Mouse (Mus musculus) mature B cell (primary cell): ENCODE data around the gene Tnrc18.
"Not testable (repeated sequence)": the region's sequence is repeated elsewhere in the genome, so short reads cannot be mapped to it uniquely, and the experiment has no call there.

Source experiments
- in situ Hi-C: fragments of 300-500 bp; cut with MboI; formaldehyde crosslinking; loops from 2 replicates; pipeline ENCODE4 v1.14.3; 2019

Gene Tnrc18

GRCm38 (mm10) chr5:142817524-142818434, at the start of gene Tnrc18:
Gene Tnrc18, minus strand, starts transcription at chr5:142817662.
- in situ Hi-C loops, result no loop called here

GRCm38 (mm10) chr5:142857763-142858229, 40.3 kb upstream of the Tnrc18 start:
- in situ Hi-C loops, result no loop called here

- in situ Hi-C loops, result no loop called here
These were observed 38.9 kb upstream of the Tnrc18 start for GRCm38 (mm10) chr5:142856408-142856807.

GRCm38 (mm10) chr5:142854877-142855276, 37.4 kb upstream of the Tnrc18 start:
- in situ Hi-C loops, result no loop called here

GRCm38 (mm10) chr5:142853585-142853984, 36.1 kb upstream of the Tnrc18 start:
- in situ Hi-C loops, result no loop called here

- in situ Hi-C loops, result no loop called here
These were observed 34.2 kb upstream of the Tnrc18 start for GRCm38 (mm10) chr5:142851681-142852049.

- in situ Hi-C loops, result no loop called here
These were observed 33.6 kb upstream of the Tnrc18 start for GRCm38 (mm10) chr5:142850916-142851680.

- in situ Hi-C loops, result no loop called here
These were observed 33.0 kb upstream of the Tnrc18 start for GRCm38 (mm10) chr5:142850476-142850875.

- in situ Hi-C loops, result no loop called here
These were observed 31.4 kb upstream of the Tnrc18 start for GRCm38 (mm10) chr5:142848911-142849310.

- in situ Hi-C loops, result no loop called here
These were observed 30.7 kb upstream of the Tnrc18 start for GRCm38 (mm10) chr5:142848149-142848548.

GRCm38 (mm10) chr5:142844467-142844866, 27.0 kb upstream of the Tnrc18 start:
- in situ Hi-C loops, result no loop called here

GRCm38 (mm10) chr5:142842137-142842642, 24.7 kb upstream of the Tnrc18 start:
- in situ Hi-C loops, result no loop called here

- in situ Hi-C loops, result no loop called here
These were observed 24.1 kb upstream of the Tnrc18 start for GRCm38 (mm10) chr5:142841372-142842136.

- in situ Hi-C loops, result not testable (repeated sequence)
These were observed 20.0 kb upstream of the Tnrc18 start for GRCm38 (mm10) chr5:142837427-142837826.

GRCm38 (mm10) chr5:142836891-142837290, 19.4 kb upstream of the Tnrc18 start:
- in situ Hi-C loops, result no loop called here

GRCm38 (mm10) chr5:142833646-142834438, 16.4 kb upstream of the Tnrc18 start:
- in situ Hi-C loops, result no loop called here

- in situ Hi-C loops, result no loop called here
These were observed 8.7 kb upstream of the Tnrc18 start for GRCm38 (mm10) chr5:142826131-142826530.

GRCm38 (mm10) chr5:142825665-142826064, 8.2 kb upstream of the Tnrc18 start:
- in situ Hi-C loops, result no loop called here

GRCm38 (mm10) chr5:142824091-142824490, 6.6 kb upstream of the Tnrc18 start:
- in situ Hi-C loops, result no loop called here

GRCm38 (mm10) chr5:142823096-142824062, 5.9 kb upstream of the Tnrc18 start:
- in situ Hi-C loops, result no loop called here
